Mouse (Mus musculus): Measurements from ENCODE around the gene Synrg.

Synrg gene

DNA sequence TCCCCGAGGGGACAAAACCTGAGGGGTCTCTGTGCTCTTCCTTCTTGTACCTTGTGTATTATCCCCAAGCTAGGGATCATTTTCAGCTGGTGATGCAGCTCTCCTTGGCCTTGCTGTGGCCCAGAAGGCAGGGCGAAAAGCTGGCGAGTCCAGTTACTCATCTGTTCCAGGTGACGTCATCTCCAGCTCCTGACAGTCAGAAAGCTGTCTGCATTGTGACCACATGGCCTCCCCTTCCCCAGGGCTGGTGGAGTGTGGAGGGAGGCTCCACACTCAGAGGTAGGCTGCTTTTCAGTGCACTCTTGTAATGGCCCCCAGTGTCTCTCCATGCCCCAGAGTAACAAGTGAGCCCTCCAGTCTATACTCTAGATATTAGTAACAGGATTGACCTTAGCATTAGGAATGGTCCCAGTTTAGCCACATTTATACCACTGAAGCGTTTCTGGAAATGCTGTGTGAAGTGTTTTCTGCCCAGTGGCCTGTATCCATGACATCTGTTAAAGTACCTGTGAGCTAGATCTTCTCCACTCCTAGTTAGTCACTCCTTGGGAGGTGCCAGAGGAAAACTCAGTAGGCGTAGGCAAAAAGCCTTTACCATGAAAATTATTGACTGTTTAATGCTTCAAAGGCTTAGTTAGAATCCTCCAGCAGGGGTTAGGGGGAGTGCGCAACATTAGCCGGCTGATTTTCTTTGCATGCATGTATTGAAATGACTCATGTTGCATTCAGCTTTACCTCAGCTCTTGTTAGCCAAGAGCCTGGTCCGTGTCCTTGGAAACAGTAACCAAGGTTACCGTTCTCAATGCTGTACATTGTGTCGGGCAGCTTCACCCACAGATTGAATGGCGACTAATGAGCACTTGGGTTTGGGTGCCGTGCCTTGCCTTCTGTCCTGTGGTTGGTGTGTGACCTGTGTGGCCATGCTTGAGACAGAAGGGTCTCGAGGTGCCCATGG is 78.9 kb downstream of the Synrg start:
- DNase-seq, result no peak

- DNase-seq, result no peak
Measured at GRCm38 (mm10) chr11:84044988-84045387, 80.8 kb downstream of the Synrg start.

- DNase-seq, result no peak
Measured at GRCm38 (mm10) chr11:84047270-84047669, 83.0 kb downstream of the Synrg start.

DNA sequence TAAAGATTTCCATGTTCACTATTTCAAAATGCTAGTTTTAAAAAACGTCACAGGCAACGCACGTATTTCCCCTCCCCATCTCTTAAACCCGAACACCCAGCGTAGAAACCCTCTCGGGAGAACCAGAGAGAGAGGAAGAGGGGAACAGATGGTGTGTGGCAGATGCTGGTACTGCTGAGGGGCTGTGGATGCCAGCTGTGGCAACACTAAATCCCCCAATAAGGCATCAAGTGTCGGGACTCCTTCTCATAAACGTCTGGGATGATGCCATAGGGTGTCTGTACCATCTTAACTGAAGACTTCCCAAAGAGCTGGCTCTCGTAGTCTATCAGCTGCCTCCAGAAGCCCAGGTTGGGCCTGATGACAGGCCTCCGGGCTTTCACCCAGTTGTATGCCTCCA is 84.2 kb downstream of the Synrg start:
- no peak for DNase-seq

DNA sequence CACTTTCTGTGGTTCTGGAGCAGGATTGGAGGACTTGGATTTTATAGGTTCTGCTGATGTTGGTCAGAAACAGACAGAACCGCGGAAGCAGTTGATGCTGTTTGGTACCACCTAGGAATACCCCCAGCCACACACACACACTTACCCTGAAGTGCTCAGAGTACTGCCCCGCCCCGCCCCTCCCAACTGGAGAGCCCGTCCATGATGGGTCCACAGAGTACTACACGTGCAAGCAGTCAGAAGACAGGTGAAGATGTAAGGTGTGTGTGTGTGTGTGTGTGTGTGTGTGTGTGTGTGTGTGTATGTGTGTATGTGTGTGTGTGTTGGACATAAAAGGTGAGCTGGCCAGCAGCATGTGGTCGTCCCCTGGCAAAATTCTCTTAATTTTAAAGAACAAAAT is 88.8 kb downstream of the Synrg start:
- no peak for DNase-seq

- DNase-seq, result peak; percentile 70
Measured at GRCm38 (mm10) chr11:84053524-84054163, 89.4 kb downstream of the Synrg start.

DNA sequence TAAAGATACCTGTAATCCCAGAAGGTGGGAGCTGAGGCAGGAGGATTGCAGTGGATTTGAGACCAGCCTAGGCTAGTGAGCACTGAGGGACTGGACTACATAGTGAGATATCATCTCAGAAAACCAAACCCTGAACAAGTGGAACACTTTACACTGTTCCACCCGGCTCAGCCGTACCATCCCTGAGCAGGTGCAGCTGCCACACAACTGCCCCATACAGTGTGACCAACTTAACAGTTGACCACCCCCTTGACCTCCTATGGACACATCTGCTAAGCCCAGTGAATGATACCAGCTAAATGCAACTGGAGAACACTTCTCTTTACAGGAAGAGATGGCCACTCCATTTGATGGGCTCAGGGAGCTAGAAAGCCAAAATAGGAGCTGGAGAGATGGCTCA is 93.2 kb downstream of the Synrg start:
- no peak for DNase-seq

- no peak for DNase-seq
Measured at GRCm38 (mm10) chr11:84059784-84060183, 95.6 kb downstream of the Synrg start.

DNA sequence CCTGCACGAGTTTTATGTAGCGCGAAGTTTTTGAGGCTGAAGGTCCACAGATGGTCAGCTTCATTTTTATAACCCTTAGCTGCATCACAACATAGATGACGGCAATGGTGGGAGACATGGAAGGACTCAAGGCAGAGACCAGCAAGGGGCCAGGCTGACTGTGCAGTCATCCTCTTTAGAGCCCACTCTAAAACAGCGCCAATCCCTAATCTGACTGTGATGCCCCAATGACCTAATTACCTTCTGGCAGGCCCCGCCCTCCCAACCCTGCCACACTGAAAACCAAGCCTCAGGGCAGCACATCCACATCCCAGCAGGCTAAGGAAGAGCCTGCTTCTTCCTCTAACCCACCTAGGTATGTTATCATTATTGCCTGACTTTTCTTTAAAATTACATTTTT is 96.4 kb downstream of the Synrg start:
- DNase-seq, result no peak

DNA sequence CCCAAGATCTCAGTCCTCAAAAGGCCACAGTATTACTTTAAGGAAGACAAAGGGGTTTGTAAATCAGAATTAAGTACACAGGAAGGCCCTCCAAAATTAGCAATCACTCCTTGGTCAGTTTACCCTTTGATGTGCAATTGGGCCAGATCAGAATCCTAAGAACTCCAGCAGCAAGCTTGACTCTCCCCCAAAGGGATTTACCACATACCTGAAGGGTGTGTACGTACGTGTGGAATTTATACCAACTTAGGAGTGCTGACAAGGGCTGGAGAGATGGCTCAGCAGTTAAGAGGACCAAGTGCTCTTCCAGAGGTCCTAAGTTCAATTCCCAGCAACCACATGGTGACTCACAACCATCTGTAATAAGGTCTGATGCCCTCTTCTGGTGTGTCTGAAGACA is 97.7 kb downstream of the Synrg start:
- DNase-seq, result no peak

GRCm38 (mm10) chr11:84062805-84063204 is 98.6 kb downstream of the Synrg start:
- DNase-seq, result no peak

DNA sequence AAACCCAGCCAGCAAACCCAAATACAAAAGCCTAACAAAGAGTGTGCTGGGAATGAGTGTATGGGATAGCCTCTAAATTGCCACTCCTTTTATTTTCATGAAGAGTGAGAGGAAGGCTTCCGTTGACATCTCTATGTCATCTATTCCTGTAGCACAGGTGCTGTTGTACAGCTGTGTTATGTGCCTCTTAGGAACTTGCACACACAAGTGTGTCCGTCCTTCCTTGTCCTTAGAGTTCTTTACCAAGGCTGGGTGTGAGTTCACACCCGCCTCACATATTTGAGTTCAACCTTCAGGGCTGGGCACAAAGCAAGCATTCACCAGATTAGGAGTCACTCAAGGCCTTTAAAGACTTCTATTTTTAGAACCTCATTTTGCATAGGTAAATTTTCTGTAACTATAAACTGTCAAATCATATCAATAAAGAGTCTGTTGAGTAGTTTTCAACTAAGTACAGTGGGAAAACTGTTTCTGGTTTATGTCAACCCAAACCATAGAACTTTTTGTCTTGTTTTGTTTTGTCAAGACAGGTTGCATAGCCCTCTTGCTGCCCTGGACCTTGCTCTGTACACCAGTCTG is 99.5 kb downstream of the Synrg start:
- DNase-seq, result no peak

- DNase-seq, result no peak
Measured at GRCm38 (mm10) chr11:84066071-84066481, 101.8 kb downstream of the Synrg start.

DNA sequence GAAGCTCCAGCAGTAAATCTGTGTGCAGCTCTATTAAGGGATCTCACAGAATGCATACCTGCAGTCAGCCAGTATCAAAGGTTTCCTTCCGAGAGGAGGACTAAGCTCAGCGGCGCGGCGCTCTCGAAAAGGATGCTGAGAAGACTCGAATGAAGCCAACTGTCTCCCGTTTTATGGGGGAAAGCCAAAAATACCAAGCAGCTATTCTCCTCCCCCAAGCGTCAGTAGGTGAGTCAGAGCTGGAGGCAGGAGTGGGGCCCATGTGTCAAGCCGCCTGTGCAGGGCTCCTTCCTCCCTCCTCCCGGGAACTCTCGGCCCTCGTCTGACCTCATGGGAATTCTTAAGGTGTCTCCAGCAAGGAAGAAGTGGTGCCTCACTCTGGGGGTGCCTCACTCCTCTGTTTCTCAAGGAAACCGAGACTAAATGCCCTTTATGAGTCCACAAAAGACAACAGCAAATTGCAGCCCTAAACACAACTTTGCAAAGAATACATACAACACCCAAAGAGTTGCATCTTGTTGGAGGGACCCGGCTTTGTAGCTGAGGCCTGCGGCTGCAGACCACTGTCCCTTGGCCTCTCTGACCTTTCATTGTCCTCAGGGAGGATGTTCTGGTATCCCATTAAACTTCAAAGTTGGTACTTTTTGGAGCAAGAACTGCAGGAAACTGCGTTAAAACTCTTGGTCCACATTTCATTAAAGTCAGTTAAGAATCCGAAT is 102.9 kb downstream of the Synrg start:
- DNase-seq, result no peak

- DNase-seq, result no peak
Measured at GRCm38 (mm10) chr11:84067720-84068190, 103.5 kb downstream of the Synrg start.

- DNase-seq, result peak; percentile 54
Measured at GRCm38 (mm10) chr11:84068191-84069033, 104.2 kb downstream of the Synrg start.

- no peak for DNase-seq
Measured at GRCm38 (mm10) chr11:84069034-84069370, 104.8 kb downstream of the Synrg start, which contains the start of gene Dusp14. TSS of gene Dusp14 (minus strand) at chr11:84069261.

- DNase-seq, result no peak
Measured at GRCm38 (mm10) chr11:84072904-84073651, 108.8 kb downstream of the Synrg start.

DNA sequence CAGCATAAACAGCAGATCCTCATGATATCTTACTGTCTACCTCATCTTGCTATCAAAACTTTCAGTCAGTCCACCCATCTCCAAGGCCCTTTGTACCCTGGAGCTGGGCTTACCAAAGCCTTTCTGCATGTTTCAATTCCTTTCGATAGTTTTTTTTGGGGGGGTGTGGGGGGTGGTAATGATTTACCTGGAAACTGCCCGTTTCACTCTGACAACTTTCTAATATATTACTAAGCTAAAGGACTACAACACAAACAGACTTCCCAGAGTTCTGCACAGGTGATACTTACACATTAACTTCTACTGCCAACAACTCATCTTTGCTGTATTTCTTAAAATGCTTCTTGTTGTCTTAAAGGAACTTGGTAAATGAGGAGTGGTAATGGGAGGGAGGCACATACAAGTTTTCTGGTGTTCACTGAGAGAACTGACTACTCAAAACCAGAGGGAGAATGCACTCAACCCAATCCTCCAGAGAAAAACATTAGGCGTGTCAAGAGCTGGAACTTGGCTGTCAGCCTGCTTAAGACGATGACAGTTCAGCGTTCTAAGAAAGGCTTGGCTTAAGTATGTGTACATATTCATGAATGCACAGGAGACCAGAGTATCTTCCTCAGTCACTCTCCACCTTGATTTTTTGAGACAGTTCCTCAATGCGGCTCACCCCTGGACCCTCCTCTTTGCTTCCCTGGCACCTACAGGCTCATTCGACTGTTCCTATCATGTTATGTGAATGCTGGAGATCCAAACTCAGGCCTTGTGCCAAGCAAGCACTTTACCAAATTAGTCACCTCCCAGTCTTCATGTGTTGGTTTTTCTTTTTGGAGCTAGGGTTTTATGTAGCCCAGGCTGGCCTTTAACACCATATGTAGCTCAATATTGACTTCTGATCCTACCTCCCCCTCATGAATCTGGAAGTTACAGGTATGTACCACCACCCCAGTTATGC is 109.9 kb downstream of the Synrg start:
- DNase-seq, result no peak

GRCm38 (mm10) chr11:84077008-84077407 is 112.8 kb downstream of the Synrg start:
- DNase-seq, result no peak

Data from right cerebral cortex, postnatal 4 days (tissue).